In the genomic region with DNA sequence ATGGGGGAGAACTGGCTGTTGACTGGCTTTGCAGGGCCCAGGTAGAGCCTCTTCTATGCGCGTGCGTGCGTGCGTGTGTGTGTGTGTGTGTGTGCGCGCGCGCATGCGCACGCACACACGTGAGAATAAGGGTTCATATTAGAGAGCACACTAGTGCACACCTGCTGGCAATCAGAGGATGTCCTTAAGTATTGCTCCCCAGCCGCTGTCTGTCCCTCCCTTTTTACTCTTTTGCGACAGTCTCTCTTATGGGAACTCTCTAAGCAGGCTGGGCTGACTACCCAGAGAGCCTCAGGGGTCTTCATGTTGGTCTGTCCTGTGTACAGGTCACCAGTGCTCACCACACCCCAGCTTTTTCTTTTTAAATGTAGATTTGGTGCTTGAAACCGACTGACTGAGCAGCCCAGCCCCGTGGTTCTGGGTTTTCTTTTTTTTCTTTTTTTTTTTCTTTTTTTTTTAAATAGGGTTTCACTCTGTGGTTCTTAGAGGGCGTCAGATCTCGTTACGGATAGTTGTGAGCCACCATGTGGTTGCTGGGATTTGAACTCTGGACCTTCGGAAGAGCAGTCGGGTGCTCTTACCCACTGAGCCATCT, we compare ENCODE assay signal across 22 mouse cellular contexts. TPM values are rescaled to one million over a fixed set of nuclear protein-coding genes. Genes with fewer than 3 reads are reported as not detected.
DNase-seq lines count a peak whose midpoint lies in the region; TF ChIP-seq lines count a peak whose summit lies in the region.
"Had no signal": no experiment of that assay in that cellular context is flagged by ENCODE, and none has a peak within 500 bp of the region (broad histone marks: within the 10 kb centered on the region; RNA-seq: fewer than 3 reads in every experiment).

No protein-coding gene starts in this region.

- H3K4me1 ChIP-seq in E14TG2a.4 (replicated peaks; ENCODE audit: low read depth, low read length) (peaks cover 63% of the 10 kb centered on the region), ES-Bruce4 (ENCODE audit: control insufficient read depth, insufficient read depth, low read length) (peaks cover 3% of the 10 kb centered on the region), ES-E14 (ENCODE audit: control insufficient read depth in 2 of 2, insufficient read depth in 2 of 2, low read length in 2 of 2, poor library complexity in 1 of 2) (peaks cover 3 to 18% of the 10 kb centered on the region in 2 experiments)
- H3K4me1 ChIP-seq: embryonic facial prominence, embryonic 10.5 days; embryonic facial prominence, embryonic 12.5 days; forebrain, embryonic 13.5 days; forebrain, embryonic 15.5 days had no signal

- no peak for TF ChIP-seq EP300 in ES-Bruce4 (IDR thresholded peaks at IDR 0.05; ENCODE audit: insufficient read depth, low read depth, low read length)

- H3K9me3 ChIP-seq in E14TG2a.4 (ENCODE audit: low read length) (no peaks in the 10 kb centered on the region), ES-Bruce4 (replicated peaks; ENCODE audit: control insufficient read depth, insufficient read depth, low read length, poor library complexity, severe bottlenecking) (no peaks in the 10 kb centered on the region), ES-E14 (ENCODE audit: control insufficient read depth, insufficient read depth, low read depth, low read length) (no peaks in the 10 kb centered on the region)
- H3K9me3 ChIP-seq: embryonic facial prominence, embryonic 10.5 days; embryonic facial prominence, embryonic 12.5 days; forebrain, embryonic 13.5 days; forebrain, embryonic 15.5 days had no signal

- H3K4me3 ChIP-seq in E14TG2a.4 (replicated peaks; ENCODE audit: low read length) (peak overlapping the region; percentile 68), ES-Bruce4 (ENCODE audit: low read depth, low read length) (peak overlapping the region; percentile 37), ES-E14 (ENCODE audit: insufficient read depth in 1 of 2, low read depth in 1 of 2, low read length in 2 of 2, poor library complexity in 1 of 2, severe bottlenecking in 1 of 2) (peak overlapping the region; percentile 6 to 27; a peak in 2 of 4 replicates)
- H3K4me3 ChIP-seq: embryonic facial prominence, embryonic 10.5 days; embryonic facial prominence, embryonic 12.5 days; forebrain, embryonic 13.5 days; forebrain, embryonic 15.5 days had no signal

- no peak for TF ChIP-seq POLR2A in ES-Bruce4 (IDR thresholded peaks at IDR 0.05; ENCODE audit: insufficient read depth, low read length)

- DNase-seq in ES-E14 (ENCODE audit: low read depth, low spot score) (no peak), ZHBTc4 (ENCODE audit: low read depth, low spot score) (peak; percentile 75)
- no peak for DNase-seq in adrenal gland, postnatal 10 days
- no peak for DNase-seq in urinary bladder, postnatal 4 days (ENCODE audit: low spot score in 2 of 2)
- DNase-seq in right cerebral cortex, postnatal 4 days, result no peak
- DNase-seq: adrenal gland, adult 2 months; adrenal gland, postnatal 14 days; adrenal gland, postnatal 36 days; cerebellum, adult 11-12 months; cerebellum, adult 2 months; cerebellum, adult 9-10 months; cerebellum, postnatal 10 days; cerebellum, postnatal 25 days; forebrain, postnatal 0 days had no signal

- in situ Hi-C loops in ES-E14 (cut with MboI; ENCODE audit: low sequenced_read_pairs in 2 of 2, unreplicated experiment in 2 of 2), result no loop called here

- H3K9ac ChIP-seq in ES-Bruce4 (ENCODE audit: low read depth, poor library complexity, severe bottlenecking) (0 out of 2 replicates have a peak overlapping the region, but pooled peaks have one; percentile 55), ES-E14 (ENCODE audit: insufficient read depth, low read depth, low read length, poor library complexity, severe bottlenecking) (peak overlapping the region; percentile 34; the same call in 1 of the 2 replicates)
- H3K9ac ChIP-seq: embryonic facial prominence, embryonic 12.5 days; forebrain, embryonic 13.5 days; forebrain, embryonic 15.5 days; forebrain, postnatal 0 days had no signal

- TF ChIP-seq CTCF in E14TG2a.4 (conservative IDR thresholded peaks at IDR 0.05; ENCODE audit: low read length) (no peak), ES-Bruce4 (IDR thresholded peaks at IDR 0.05; ENCODE audit: low read depth, low read length) (no peak)

- H3K36me3 ChIP-seq in E14TG2a.4 (ENCODE audit: insufficient read depth, low read length) (peaks cover 65% of the 10 kb centered on the region), ES-Bruce4 (ENCODE audit: control insufficient read depth, insufficient read depth, low read length, poor library complexity, severe bottlenecking) (0 out of 2 replicates have a peak, but pooled peaks cover 3% of the 10 kb centered on the region), ES-E14 (ENCODE audit: control insufficient read depth, insufficient read depth, low read length, poor library complexity, severe bottlenecking) (peaks cover 6% of the 10 kb centered on the region; the same call in 1 of the 2 replicates)

- H3K27ac ChIP-seq in ES-Bruce4 (ENCODE audit: insufficient read depth, low read length) (peak overlapping the region; percentile 97), ES-E14 (ENCODE audit: insufficient read depth, low read depth, low read length, poor library complexity, severe bottlenecking) (peak overlapping the region; percentile 84)
- H3K27ac ChIP-seq: embryonic facial prominence, embryonic 10.5 days; embryonic facial prominence, embryonic 12.5 days; forebrain, embryonic 13.5 days; forebrain, embryonic 15.5 days had no signal

- H3K27me3 ChIP-seq in E14TG2a.4 (ENCODE audit: insufficient read depth, low read length) (no peaks in the 10 kb centered on the region), ES-Bruce4 (ENCODE audit: control insufficient read depth, insufficient read depth, low read length, poor library complexity, severe bottlenecking) (no peaks in the 10 kb centered on the region)
- H3K27me3 ChIP-seq: embryonic facial prominence, embryonic 12.5 days; forebrain, embryonic 13.5 days; forebrain, embryonic 15.5 days had no signal

TF ChIP-seq in ES-E14, 5 proteins besides CTCF, POLR2A, EP300 and RAD21:
- TF ChIP-seq MAFK (IDR thresholded peaks at IDR 0.05; ENCODE audit: insufficient read depth, low read depth, low read length) (no peak), HCFC1 (IDR thresholded peaks at IDR 0.05; ENCODE audit: borderline replicate concordance, insufficient read depth, low read length) (no peak), ZC3H11A (IDR thresholded peaks at IDR 0.05; ENCODE audit: borderline replicate concordance, low read depth, low read length) (no peak), ZNF384 (IDR thresholded peaks at IDR 0.05; ENCODE audit: low read depth, low read length) (peak; percentile 90), CHD2 (IDR thresholded peaks at IDR 0.05; ENCODE audit: low read depth, low read length) (no peak)

RNA-seq across cellular contexts. Expression of gene Mtf1, which starts 23.6 kb away (rescaled TPM):
- 15.8 and 16.4 TPM in 2 replicates for polyA plus RNA-seq in ES-Bruce4 (2011; ENCODE audit: insufficient read depth, insufficient read length, low read depth, missing spikeins)
- total RNA-seq in ES-E14 (2012; rRNA removed), result 10.1 and 15.4 TPM in 2 replicates
- 10 to 100 TPM; 24.0 to 24.7 TPM for total RNA-seq in adrenal gland, postnatal 10 days (2021)

RNA-seq across cellular contexts. Expression of gene Yrdc, which starts 25.0 kb away (rescaled TPM):
- polyA plus RNA-seq in ES-Bruce4 (2011; ENCODE audit: insufficient read depth, insufficient read length, low read depth, missing spikeins), result 41.9 and 48.4 TPM in 2 replicates
- 82.7 and 85.3 TPM in 2 replicates for total RNA-seq in ES-E14 (2012; rRNA removed)
- 10 to 100 TPM; 34.9 to 42.9 TPM for total RNA-seq in adrenal gland, postnatal 10 days (2021)

RNA-seq across cellular contexts. Expression of gene 1110065P20Rik, which starts 25.5 kb away (rescaled TPM):
- polyA plus RNA-seq in ES-Bruce4 (2011; ENCODE audit: insufficient read depth, insufficient read length, low read depth, missing spikeins), result 15.1 and 16.0 TPM in 2 replicates
- 21.4 and 25.8 TPM in 2 replicates for total RNA-seq in ES-E14 (2012; rRNA removed)
- total RNA-seq in adrenal gland, postnatal 10 days (2021), result 10 to 100 TPM; 49.6 to 54.7 TPM

RNA-seq across cellular contexts. Expression of gene Maneal, which starts 36.5 kb away (rescaled TPM):
- polyA plus RNA-seq in ES-Bruce4 (2011; ENCODE audit: insufficient read depth, insufficient read length, low read depth, missing spikeins), result 3.8 and 4.8 TPM in 2 replicates
- total RNA-seq in ES-E14 (2012; rRNA removed), result 5.4 and 10.5 TPM in 2 replicates
- total RNA-seq in adrenal gland, postnatal 10 days (2021), result 1 to 10 TPM; 3.5 to 5.2 TPM

RNA-seq across cellular contexts. Expression of gene Epha10, which starts 55.2 kb away (rescaled TPM):
- 0.37 and 0.84 TPM in 2 replicates for polyA plus RNA-seq in ES-Bruce4 (2011; ENCODE audit: insufficient read depth, insufficient read length, low read depth, missing spikeins)
- total RNA-seq in ES-E14 (2012; rRNA removed), result 0.54 and 0.95 TPM in 2 replicates
- total RNA-seq in adrenal gland, postnatal 10 days (2021), result 1 to 10 TPM; 4.5 to 4.9 TPM
- total RNA-seq: MEL had no signal
- polyA plus RNA-seq: C2C12 had no signal

Comparison
In these comparisons a context has a peak if more than half of its experiments do, and no peak if none do; other contexts are left out.
1. H3K4me3 ChIP-seq: peak in every context shown above with its lines; median percentile 68 in E14TG2a.4; 37 in ES-Bruce4; 16 in ES-E14.